Mouse (Mus musculus) midbrain, embryonic 11.5 days (tissue): ENCODE results near the gene Zdhhc25. TPM values are rescaled to one million over a fixed set of nuclear protein-coding genes. Genes with fewer than 3 reads are reported as not detected.

Experiments used
- ATAC-seq: fragments of 200-750 bp; cut with Nextera tagmentation; 2 replicates; pipeline ENCODE4 v1.8.0; 2017; ENCODE audit warnings: moderate TSS enrichment, moderate library complexity; ENCODE audit not compliant: low FRiP score
- DNase-seq: peaks from one replicate; pipeline ENCODE4 v3.0.0; 2015; ENCODE audit warnings: low spot score; ENCODE audit errors: missing footprints
- H3K27ac ChIP-seq: fragments of 300-500 bp; sonication (generic); 2 replicates; pipeline ENCODE4 v1.5.1; 2014; ENCODE audit warnings: low read depth, low read length
- H3K27me3 ChIP-seq: fragments of 300-500 bp; sonication (generic); 2 replicates; pipeline ENCODE4 v1.6.1; 2014; ENCODE audit warnings: mild to moderate bottlenecking, low read length, moderate library complexity, mixed read lengths; ENCODE audit not compliant: control insufficient read depth, insufficient read depth
- H3K36me3 ChIP-seq: fragments of 300-500 bp; sonication (generic); 2 replicates; pipeline ENCODE4 v1.6.1; 2014; ENCODE audit warnings: mild to moderate bottlenecking, low read length, moderate library complexity, mixed read lengths; ENCODE audit not compliant: control insufficient read depth, insufficient read depth
- H3K4me1 ChIP-seq: fragments of 300-500 bp; sonication (generic); 2 replicates; pipeline ENCODE4 v1.6.1; 2014; ENCODE audit warnings: low read length; ENCODE audit not compliant: control insufficient read depth, insufficient read depth
- H3K4me2 ChIP-seq: fragments of 300-500 bp; sonication (generic); 2 replicates; pipeline ENCODE4 v1.6.1; 2014; ENCODE audit warnings: mild to moderate bottlenecking, moderate library complexity
- H3K4me3 ChIP-seq: fragments of 300-500 bp; sonication (generic); 2 replicates; pipeline ENCODE4 v1.5.1; 2014; ENCODE audit warnings: low read depth, low read length
- H3K9ac ChIP-seq: fragments of 300-500 bp; sonication (generic); 2 replicates; pipeline ENCODE4 v1.6.1; 2014; ENCODE audit warnings: low read length
- H3K9me3 ChIP-seq: fragments of 300-500 bp; sonication (generic); 2 replicates; pipeline ENCODE4 v1.6.1; 2016; ENCODE audit warnings: low read length; ENCODE audit not compliant: control insufficient read depth
- WGBS: fragments of 180-500 bp; shearing (Covaris S2); extraction: QIAGEN DNeasy Blood & Tissue Kit; methylation state at CpG from one replicate; pipeline ENCODE4 v1.1.7; 2014; 5-methylcytosine and 5-hydroxymethylcytosine counted together
- polyA plus RNA-seq: library from polyadenylated mRNA; unstranded; fragments of >200 nt; fragmentation: Nextera tagmentation; extraction: Ambion mirVana; gene quantifications from 2 replicates; pipeline ENCODE4 v1.2.1, GENCODE M21; 2014

Zdhhc25 gene
- not detected in 2 replicates for polyA plus RNA-seq

GRCm38 (mm10) chr15:88600002-88600401 is at the start of gene Zdhhc25:
Gene Zdhhc25, plus strand, starts transcription at chr15:88600302.
- Histone ChIP-seq H3K36me3 (no peaks in the 10 kb centered on the region), H3K27me3 (no peaks in the 10 kb centered on the region), H3K4me2 (no peak within 1 kb of the TSS), H3K27ac (no peak within 1 kb of the TSS), H3K9me3 (no peaks in the 10 kb centered on the region), H3K9ac (no peak within 1 kb of the TSS), H3K4me3 (no peak within 1 kb of the TSS), H3K4me1 (no peaks in the 10 kb centered on the region)
- 89% methylated on average over 4 of the region's 4 CpGs for WGBS
- DNase-seq = peak; percentile 17
- no peak for ATAC-seq

- ATAC-seq (no peak), DNase-seq (no peak)
- Histone ChIP-seq H3K9me3 (no peaks in the 10 kb centered on the region), H3K27me3 (no peaks in the 10 kb centered on the region), H3K27ac (no peak overlapping the region), H3K36me3 (no peaks in the 10 kb centered on the region), H3K9ac (no peak overlapping the region), H3K4me3 (no peak overlapping the region), H3K4me1 (no peaks in the 10 kb centered on the region), H3K4me2 (no peak overlapping the region)
- WGBS = 94% methylated on average over 9 of the region's 9 CpGs
Observed at GRCm38 (mm10) chr15:88552852-88553251, 47.2 kb upstream of the Zdhhc25 start.

- Histone ChIP-seq H3K36me3 (no peaks in the 10 kb centered on the region), H3K4me2 (no peak overlapping the region), H3K9ac (no peak overlapping the region), H3K4me3 (no peak overlapping the region), H3K27me3 (no peaks in the 10 kb centered on the region), H3K4me1 (0 out of 2 replicates have a peak, but pooled peaks cover 2% of the 10 kb centered on the region), H3K27ac (no peak overlapping the region), H3K9me3 (no peaks in the 10 kb centered on the region)
- peak; percentile 86 for DNase-seq
- 21% methylated on average over 8 of the region's 8 CpGs for WGBS
- no peak for ATAC-seq
Observed at GRCm38 (mm10) chr15:88555476-88555875, 44.6 kb upstream of the Zdhhc25 start.

- ATAC-seq = 0 out of 2 replicates have a peak, but pooled peaks have one; percentile 40
- Histone ChIP-seq H3K4me1 (peaks cover 5% of the 10 kb centered on the region; the same call in 1 of the 2 replicates), H3K27ac (no peak overlapping the region), H3K27me3 (no peaks in the 10 kb centered on the region), H3K9ac (no peak overlapping the region), H3K4me3 (no peak overlapping the region), H3K9me3 (no peaks in the 10 kb centered on the region), H3K4me2 (no peak overlapping the region), H3K36me3 (no peaks in the 10 kb centered on the region)
- 64% methylated on average over 6 of the region's 6 CpGs for WGBS
- no peak for DNase-seq
Observed at GRCm38 (mm10) chr15:88560637-88561036, 39.5 kb upstream of the Zdhhc25 start.

GRCm38 (mm10) chr15:88561058-88561730 is 38.9 kb upstream of the Zdhhc25 start:
- peak overlapping the region; percentile 33 for H3K4me2 ChIP-seq
- DNase-seq = peak; percentile 87
- no peaks in the 10 kb centered on the region for H3K36me3 ChIP-seq
- no peak overlapping the region for H3K9ac ChIP-seq
- no peak overlapping the region for H3K4me3 ChIP-seq
- no peak overlapping the region for H3K27ac ChIP-seq
- ATAC-seq = no peak
- peaks cover 5% of the 10 kb centered on the region; the same call in 1 of the 2 replicates for H3K4me1 ChIP-seq
- H3K27me3 ChIP-seq = no peaks in the 10 kb centered on the region
- WGBS = 10% methylated on average over 22 of the region's 22 CpGs
- no peaks in the 10 kb centered on the region for H3K9me3 ChIP-seq

GRCm38 (mm10) chr15:88565307-88565706 is 34.8 kb upstream of the Zdhhc25 start:
- no peaks in the 10 kb centered on the region for H3K27me3 ChIP-seq
- ATAC-seq (no peak), DNase-seq (no peak)
- H3K9me3 ChIP-seq = no peaks in the 10 kb centered on the region
- H3K9ac ChIP-seq = no peak overlapping the region
- no peak overlapping the region for H3K4me2 ChIP-seq
- H3K27ac ChIP-seq = no peak overlapping the region
- H3K4me3 ChIP-seq = no peak overlapping the region
- peaks cover 7% of the 10 kb centered on the region; the same call in 1 of the 2 replicates for H3K4me1 ChIP-seq
- H3K36me3 ChIP-seq = no peaks in the 10 kb centered on the region
- WGBS = 92% methylated on average over 9 of the region's 9 CpGs

- Histone ChIP-seq H3K4me1 (peaks cover 4% of the 10 kb centered on the region), H3K27me3 (no peaks in the 10 kb centered on the region), H3K9me3 (no peaks in the 10 kb centered on the region), H3K36me3 (no peaks in the 10 kb centered on the region), H3K4me3 (no peak overlapping the region), H3K27ac (no peak overlapping the region), H3K4me2 (no peak overlapping the region), H3K9ac (no peak overlapping the region)
- no peak for ATAC-seq
- no peak for DNase-seq
- 88% methylated on average over 4 of the region's 4 CpGs for WGBS
Observed at GRCm38 (mm10) chr15:88565806-88566205, 34.3 kb upstream of the Zdhhc25 start.

GRCm38 (mm10) chr15:88570697-88571096 is 29.4 kb upstream of the Zdhhc25 start:
- ATAC-seq (peak; percentile 52; the same call in 1 of the 2 replicates), DNase-seq (no peak)
- H3K27ac ChIP-seq = no peak overlapping the region
- no peak overlapping the region for H3K4me2 ChIP-seq
- no peak overlapping the region for H3K9ac ChIP-seq
- no peak overlapping the region for H3K4me3 ChIP-seq
- no peaks in the 10 kb centered on the region for H3K36me3 ChIP-seq
- no peaks in the 10 kb centered on the region for H3K9me3 ChIP-seq
- H3K27me3 ChIP-seq = no peaks in the 10 kb centered on the region
- peaks cover 2% of the 10 kb centered on the region for H3K4me1 ChIP-seq
- WGBS = 48% methylated on average over 17 of the region's 17 CpGs

- Histone ChIP-seq H3K4me2 (no peak overlapping the region), H3K9me3 (no peaks in the 10 kb centered on the region), H3K36me3 (no peaks in the 10 kb centered on the region), H3K9ac (no peak overlapping the region), H3K27me3 (no peaks in the 10 kb centered on the region), H3K4me3 (no peak overlapping the region), H3K27ac (no peak overlapping the region), H3K4me1 (no peaks in the 10 kb centered on the region)
- DNase-seq (no peak), ATAC-seq (no peak)
- WGBS = 90% methylated on average over 6 of the region's 6 CpGs
Observed at GRCm38 (mm10) chr15:88579461-88579860, 20.6 kb upstream of the Zdhhc25 start.
